Mouse (Mus musculus) adipocyte (in vitro differentiated cells): ENCODE measurements around the gene Fkbp8.

Experiments used
- DNase-seq: peaks from one replicate; pipeline ENCODE4 v3.0.0-alpha.2; 2016; ENCODE audit warnings: low spot score

Fkbp8 gene

GRCm38 (mm10) chr8:70558334-70558733 lies 30.8 kb downstream of the Fkbp8 start:
- no peak for DNase-seq

- no peak for DNase-seq
Observed at GRCm38 (mm10) chr8:70558983-70559382, 31.5 kb downstream of the Fkbp8 start.

- peak; percentile 59 for DNase-seq
Observed at GRCm38 (mm10) chr8:70560096-70560495, 32.6 kb downstream of the Fkbp8 start.

GRCm38 (mm10) chr8:70560564-70560963 lies 33.0 kb downstream of the Fkbp8 start:
- DNase-seq: no peak

GRCm38 (mm10) chr8:70561357-70561756 lies 33.8 kb downstream of the Fkbp8 start:
- DNase-seq: no peak

- peak; percentile 81 for DNase-seq
Observed at GRCm38 (mm10) chr8:70561809-70562535, 34.4 kb downstream of the Fkbp8 start.

- DNase-seq: peak; percentile 71
Observed at GRCm38 (mm10) chr8:70562802-70563201, 35.3 kb downstream of the Fkbp8 start.

GRCm38 (mm10) chr8:70563763-70564387 lies 36.4 kb downstream of the Fkbp8 start:
- DNase-seq: no peak

- DNase-seq: no peak
Observed at GRCm38 (mm10) chr8:70564696-70565235, 37.2 kb downstream of the Fkbp8 start.

GRCm38 (mm10) chr8:70565561-70565960 lies 38.0 kb downstream of the Fkbp8 start:
- no peak for DNase-seq

GRCm38 (mm10) chr8:70570360-70570759 lies 42.8 kb downstream of the Fkbp8 start:
- DNase-seq: no peak

- no peak for DNase-seq
Observed at GRCm38 (mm10) chr8:70570990-70571389, 43.5 kb downstream of the Fkbp8 start.

- no peak for DNase-seq
Observed at GRCm38 (mm10) chr8:70574302-70574701, 46.8 kb downstream of the Fkbp8 start.

- no peak for DNase-seq
Observed at GRCm38 (mm10) chr8:70574915-70575314, 47.4 kb downstream of the Fkbp8 start.

GRCm38 (mm10) chr8:70577207-70577606 lies 49.7 kb downstream of the Fkbp8 start:
- no peak for DNase-seq

GRCm38 (mm10) chr8:70583476-70584387 lies 56.2 kb downstream of the Fkbp8 start:
- peak; percentile 77 for DNase-seq

- DNase-seq: no peak
Observed at GRCm38 (mm10) chr8:70584606-70585257, 57.2 kb downstream of the Fkbp8 start.
